Mouse (Mus musculus) adrenal gland, postnatal 36 days (tissue): ENCODE results near the gene Kcnh2. TPM values are rescaled to one million over a fixed set of nuclear protein-coding genes. Genes with fewer than 3 reads are reported as not detected.

Source experiments
- DNase-seq, 2 experiments: peaks; one replicate each; pipeline ENCODE4 v3.0.0; 2021; ENCODE audit warnings: mixed read lengths in 1 of 2
- total RNA-seq, 2 experiments: library from RNA; stranded (reverse); gene quantifications; 2 replicates each; pipeline ENCODE4 v1.2.3; 2021

Gene Kcnh2
- total RNA-seq, 2 experiments from 2014 or later = 14.4 to 14.7 TPM

GRCm38 (mm10) chr5:24320467-24320813 lies 31.0 kb downstream of the Kcnh2 start:
- peak; percentile 79 to 83 for DNase-seq

DNA sequence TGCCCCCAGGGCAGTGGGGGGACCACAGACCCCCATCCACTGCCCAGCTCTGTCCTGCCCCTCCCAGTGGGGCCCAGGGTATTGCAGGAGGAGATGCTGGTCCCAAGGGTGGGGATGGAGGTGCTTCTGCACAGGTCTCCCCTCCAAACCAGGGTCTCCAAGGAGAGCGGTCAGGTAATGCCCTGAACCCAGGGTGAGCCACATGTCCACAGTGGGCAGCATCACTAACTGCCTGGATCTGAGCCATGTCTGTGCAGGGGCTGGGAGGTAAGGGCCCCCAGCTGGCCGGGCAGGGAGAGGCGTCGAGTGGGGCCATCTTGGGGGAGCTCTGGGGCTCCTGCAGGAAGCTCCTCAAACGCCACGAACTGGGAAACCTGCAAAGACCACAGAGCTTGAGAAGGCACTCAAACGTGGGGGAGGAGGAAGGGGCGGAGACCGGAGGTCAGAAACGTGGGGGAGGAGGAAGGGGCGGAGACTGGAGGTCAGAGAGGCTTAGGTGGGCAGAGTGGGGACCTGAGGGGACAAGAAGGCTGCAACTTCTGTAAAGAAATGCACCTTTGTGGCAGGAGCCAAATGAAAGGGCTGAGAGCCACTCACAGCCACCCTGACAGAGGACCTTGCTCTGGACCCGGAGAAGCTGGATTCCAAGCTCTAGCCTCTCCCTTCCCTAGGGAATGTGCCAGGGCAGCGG lies 31.5 kb downstream of the Kcnh2 start:
- DNase-seq = peak in 1 of 2 experiments; percentile 49

GRCm38 (mm10) chr5:24309223-24309622 lies 42.2 kb downstream of the Kcnh2 start:
- DNase-seq = no peak

DNA sequence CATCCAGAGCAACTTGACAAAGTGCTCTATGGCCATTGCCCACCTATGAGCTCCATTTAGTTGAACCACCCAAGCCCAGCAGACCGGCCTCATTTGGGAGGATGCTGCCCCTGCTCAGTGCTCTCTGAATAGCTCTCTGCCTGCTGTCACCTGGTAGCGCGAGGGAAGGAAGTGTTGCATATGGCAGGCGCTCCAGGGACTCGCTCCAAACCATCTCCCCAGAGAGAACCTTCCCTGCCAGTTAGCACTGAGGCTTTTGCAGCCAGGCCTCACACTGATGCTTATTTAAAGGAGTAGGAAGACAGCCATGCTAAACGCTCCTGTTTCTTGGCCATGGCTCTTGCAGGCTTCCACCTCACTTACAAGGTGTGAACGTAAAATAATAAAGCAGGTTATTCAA lies 42.8 kb downstream of the Kcnh2 start:
- no peak for DNase-seq

DNA sequence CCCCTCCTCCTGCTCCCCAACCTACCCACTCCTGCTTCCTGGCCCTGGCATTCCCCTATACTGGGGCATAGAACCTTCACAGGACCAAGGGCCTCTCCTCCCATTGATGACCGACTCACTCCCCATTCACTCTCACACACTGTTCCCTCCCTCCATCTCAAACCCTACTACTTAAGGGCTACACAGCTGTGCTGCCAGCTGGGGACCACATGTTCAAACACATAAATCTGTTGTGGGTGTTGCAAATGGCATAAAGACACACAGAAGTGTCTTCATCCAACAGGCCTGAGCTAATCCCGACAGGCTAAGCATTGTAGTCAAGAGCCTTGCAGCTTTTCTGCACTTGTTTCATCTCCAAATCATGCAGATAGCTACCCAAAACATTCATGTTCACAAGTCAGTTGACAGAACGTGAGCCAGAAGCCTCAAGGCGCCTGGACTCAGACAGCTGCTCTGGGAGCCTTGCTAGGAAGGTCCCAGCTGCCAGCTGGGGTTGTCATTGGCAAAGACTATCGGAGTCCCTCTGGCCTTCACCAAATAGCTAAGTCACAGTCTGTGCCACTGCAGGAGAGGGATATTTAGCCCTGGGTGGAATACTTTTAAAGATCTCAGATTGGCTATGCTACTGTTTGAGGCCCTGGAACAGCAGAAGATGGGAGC lies 44.2 kb downstream of the Kcnh2 start:
- no peak for DNase-seq

- peak; percentile 55 to 78 for DNase-seq
These were observed 48.2 kb downstream of the Kcnh2 start for GRCm38 (mm10) chr5:24303199-24303598.

DNA sequence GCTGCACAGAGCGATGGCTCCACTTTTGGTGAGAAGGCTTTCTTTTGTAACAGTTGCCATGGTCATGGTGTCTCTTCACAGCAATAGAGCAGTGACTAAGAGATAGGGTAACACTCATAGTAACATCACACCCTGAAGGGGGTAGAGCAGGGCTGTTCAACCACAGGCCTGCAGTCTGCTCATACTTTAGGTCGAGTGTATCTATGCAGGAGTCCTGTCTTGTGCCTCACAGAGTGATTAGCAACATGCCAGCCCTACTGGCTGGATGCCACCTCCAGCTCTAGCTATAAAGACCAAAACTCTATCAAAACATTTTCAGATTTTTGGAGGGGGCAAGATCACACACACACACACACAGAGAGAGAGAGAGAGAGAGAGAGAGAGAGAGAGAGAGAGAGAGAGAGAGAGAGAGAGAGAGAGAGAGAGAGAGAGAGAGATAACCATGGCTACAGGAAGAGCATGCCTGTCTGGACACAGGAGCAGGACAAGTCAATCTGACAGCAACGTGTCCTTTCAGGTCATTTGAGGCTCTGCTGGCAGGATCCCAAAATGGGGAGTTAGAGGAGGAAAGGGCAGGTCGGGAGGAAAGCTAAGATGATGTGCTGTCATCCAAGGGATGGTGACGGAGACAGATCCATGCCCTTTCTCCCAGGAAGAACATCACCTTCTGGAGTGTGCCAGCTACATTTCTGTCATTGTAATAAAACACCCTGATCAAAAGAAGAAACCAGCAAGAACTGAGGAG lies 51.4 kb downstream of the Kcnh2 start:
- DNase-seq = no peak

DNA sequence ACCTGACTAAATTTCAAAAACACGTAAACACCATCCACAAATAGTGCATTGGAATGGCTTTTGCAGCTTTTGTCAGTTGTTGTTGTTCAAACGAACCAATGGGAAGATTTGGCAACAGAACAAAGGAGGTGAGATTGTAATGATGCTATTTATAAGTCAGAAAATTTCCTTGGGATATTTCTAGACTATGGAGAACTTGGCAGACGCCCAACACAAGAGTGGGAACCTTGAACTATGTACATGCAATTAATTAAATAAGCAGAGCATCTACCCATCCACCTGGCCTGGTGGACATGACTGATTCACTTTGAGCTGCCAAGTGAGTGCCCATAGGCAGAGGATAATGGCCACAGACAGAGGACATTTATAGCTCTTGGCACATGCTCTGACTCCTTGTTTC lies 59.5 kb downstream of the Kcnh2 start:
- DNase-seq = peak; percentile 37 to 59

- DNase-seq = peak; percentile 62 to 64
These were observed 65.0 kb downstream of the Kcnh2 start for GRCm38 (mm10) chr5:24286221-24286970.

- no peak for DNase-seq
These were observed 67.3 kb downstream of the Kcnh2 start for GRCm38 (mm10) chr5:24284145-24284544.

DNA sequence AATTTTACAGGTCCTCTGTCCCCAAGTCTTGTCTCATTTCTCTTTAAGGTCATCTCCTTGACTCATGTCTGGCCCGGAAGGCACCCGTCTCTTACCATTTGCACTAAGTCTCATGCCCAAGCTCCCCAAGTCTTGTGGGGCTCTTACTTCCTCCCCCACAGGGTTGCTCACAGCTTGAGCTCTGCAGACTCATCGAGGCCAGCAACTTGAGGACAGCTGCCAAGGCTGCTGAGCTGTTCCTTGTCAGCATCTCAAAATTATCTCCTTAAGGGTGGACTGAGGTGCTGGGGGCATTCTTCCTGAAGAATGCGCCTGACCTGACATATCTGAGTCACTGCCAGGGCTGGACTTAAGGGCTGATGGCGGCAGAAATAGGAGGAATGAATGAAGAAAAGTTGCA lies 68.2 kb downstream of the Kcnh2 start:
- DNase-seq = no peak

GRCm38 (mm10) chr5:24280523-24280922 lies 70.9 kb downstream of the Kcnh2 start:
- DNase-seq = no peak

- DNase-seq = peak in 1 of 2 experiments; percentile 36
These were observed 71.9 kb downstream of the Kcnh2 start for GRCm38 (mm10) chr5:24279527-24279926.

DNA sequence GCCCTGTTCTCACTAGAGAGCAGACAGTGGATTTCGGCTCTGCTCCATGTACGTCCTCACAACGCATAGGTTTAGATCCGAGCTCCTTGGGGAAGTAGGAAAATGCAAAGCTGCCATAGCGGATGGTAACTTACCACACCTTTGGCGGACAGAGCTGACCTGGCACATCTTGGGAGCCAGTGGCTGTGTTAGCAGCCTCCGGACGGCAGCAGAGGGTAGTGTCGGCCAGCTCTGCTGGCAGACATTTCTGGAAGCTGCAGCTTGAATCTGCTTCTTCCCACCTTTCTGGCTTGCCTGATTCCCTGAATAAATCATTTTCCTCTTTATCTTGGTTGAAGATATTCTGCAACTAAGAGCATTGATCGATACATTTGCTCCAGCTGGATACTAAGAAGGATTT lies 73.2 kb downstream of the Kcnh2 start:
- DNase-seq = no peak

DNA sequence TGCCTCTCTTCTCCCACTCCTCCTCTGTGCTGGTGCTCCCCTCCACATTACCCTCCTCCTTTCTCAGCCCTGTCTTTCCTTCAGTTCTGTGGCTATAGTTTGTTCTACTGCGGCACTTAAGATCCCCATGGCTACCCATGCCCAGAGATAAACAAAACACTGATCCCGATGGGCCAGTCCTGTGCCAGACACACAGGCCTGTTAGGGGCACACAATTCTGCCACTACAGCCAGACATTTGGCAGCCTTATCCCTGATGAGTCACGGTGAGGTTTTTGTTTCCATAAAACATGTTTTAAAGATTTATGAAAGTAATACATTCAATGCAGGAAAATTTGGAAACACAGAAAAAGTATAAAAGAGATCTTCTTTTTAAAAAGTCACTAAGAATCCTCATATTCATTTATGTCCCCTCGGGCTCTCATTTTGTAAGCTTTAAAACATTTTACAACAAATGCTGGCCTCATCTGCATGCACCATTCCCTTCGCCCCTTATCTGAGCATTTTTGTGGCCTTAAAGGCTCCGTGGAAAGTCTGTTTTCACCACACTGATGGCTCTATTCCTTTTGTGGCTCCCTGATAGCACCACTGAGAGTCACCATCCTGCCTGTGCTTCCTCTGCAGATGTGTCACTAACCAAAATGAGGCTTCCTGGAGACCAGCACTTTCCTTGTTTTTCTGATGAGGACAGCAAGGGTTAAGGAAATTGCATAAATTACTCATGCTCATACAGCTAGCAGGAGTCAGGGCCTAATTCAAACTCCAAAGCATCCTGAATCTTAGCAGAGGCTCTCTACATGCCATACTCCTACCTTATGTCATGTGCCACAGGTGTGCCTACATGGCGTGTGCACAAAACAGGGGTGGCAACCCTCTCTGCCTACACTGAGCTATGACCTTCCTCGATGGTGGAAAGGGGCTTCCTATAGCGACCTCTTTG lies 77.5 kb downstream of the Kcnh2 start:
- peak; percentile 68 to 70 for DNase-seq

GRCm38 (mm10) chr5:24270941-24271340 lies 80.5 kb downstream of the Kcnh2 start:
- DNase-seq = no peak

Other genes with a start within 250 kb of the Kcnh2 start
- 1 to 10 TPM; 6.0 to 6.4 TPM for gene Nupl2, start 186.6 kb downstream of the Kcnh2 start, total RNA-seq
- 10 to 100 TPM in 1 of 2 experiments, 1 to 10 TPM in 1; 7.1 to 14.2 TPM for gene Nos3, start 13.2 kb upstream of the Kcnh2 start, total RNA-seq
- 1 to 10 TPM in 1 of 2 experiments, under 1 TPM in 1; 0.99 to 1.6 TPM for gene Atg9b, start 40.5 kb upstream of the Kcnh2 start, total RNA-seq
- gene Abcb8, start 42.1 kb upstream of the Kcnh2 start, total RNA-seq = 10 to 100 TPM; 66.8 to 76.5 TPM
- gene Asic3, start 61.8 kb upstream of the Kcnh2 start, total RNA-seq = under 1 TPM; 0.26 to 0.36 TPM
- 10 to 100 TPM; 36.5 to 44.0 TPM for gene Cdk5, start 71.9 kb upstream of the Kcnh2 start, total RNA-seq
- 10 to 100 TPM; 44.4 to 62.2 TPM for gene Slc4a2, start 72.2 kb upstream of the Kcnh2 start, total RNA-seq
- 10 to 100 TPM; 89.8 to 91.1 TPM for gene Fastk, start 93.7 kb upstream of the Kcnh2 start, total RNA-seq
- gene Tmub1, start 96.2 kb upstream of the Kcnh2 start, total RNA-seq = 10 to 100 TPM; 11.0 to 16.2 TPM
- gene Agap3, start 100.6 kb upstream of the Kcnh2 start, total RNA-seq = 10 to 100 TPM; 83.0 to 83.1 TPM
- gene Gbx1, start 175.6 kb upstream of the Kcnh2 start, total RNA-seq = not detected
- gene Asb10, start 189.4 kb upstream of the Kcnh2 start, total RNA-seq = under 1 TPM in 1 of 2 experiments, not detected in 1; 0.49 TPM
- gene 4931409K22Rik, start 205.2 kb upstream of the Kcnh2 start, total RNA-seq = not detected
- 10 to 100 TPM; 69.3 to 79.2 TPM for gene Abcf2, start 225.9 kb upstream of the Kcnh2 start, total RNA-seq
- gene Chpf2, start 235.1 kb upstream of the Kcnh2 start, total RNA-seq = 10 to 100 TPM; 35.7 to 52.5 TPM